Mouse (Mus musculus): Measurements from ENCODE around the gene Dhrs1. TPM values are rescaled to one million over a fixed set of nuclear protein-coding genes. Genes with fewer than 3 reads are reported as not detected.
A peak's percentile ranks its signal among the peaks of the same experiment; 100 is the strongest.
"Not testable (repeated sequence)": the region's sequence is repeated elsewhere in the genome, so short reads cannot be mapped to it uniquely, and the experiment has no call there.

Gene Dhrs1
- polyA plus RNA-seq, 1 experiment from 2014 or later, result 39.4 TPM

GRCm38 (mm10) chr14:55762001-55762821 is 16.7 kb upstream of the Dhrs1 start:
- H3K27me3 ChIP-seq, result peaks cover 61% of the 10 kb centered on the region
- H3K27ac ChIP-seq (replicated peaks), result peak overlapping the region; percentile 70
- H3K9ac ChIP-seq, result peak overlapping the region; percentile 42; the same call in 1 of the 2 replicates
- peak overlapping the region; percentile 79 for H3K4me2 ChIP-seq
- peak overlapping the region; percentile 52 for H3K4me3 ChIP-seq (replicated peaks)
- WGBS (ENCODE audit: insufficient replicate concordance), result 2% methylated on average over 77 of the region's 77 CpGs
- no peaks in the 10 kb centered on the region for H3K9me3 ChIP-seq (replicated peaks)
- H3K4me1 ChIP-seq (replicated peaks), result peaks cover 40% of the 10 kb centered on the region
- H3K36me3 ChIP-seq (replicated peaks), result no peaks in the 10 kb centered on the region
- 0 out of 2 replicates have a peak, but pooled peaks have one; percentile 16 for ATAC-seq (ENCODE audit: insufficient read depth)

DNA sequence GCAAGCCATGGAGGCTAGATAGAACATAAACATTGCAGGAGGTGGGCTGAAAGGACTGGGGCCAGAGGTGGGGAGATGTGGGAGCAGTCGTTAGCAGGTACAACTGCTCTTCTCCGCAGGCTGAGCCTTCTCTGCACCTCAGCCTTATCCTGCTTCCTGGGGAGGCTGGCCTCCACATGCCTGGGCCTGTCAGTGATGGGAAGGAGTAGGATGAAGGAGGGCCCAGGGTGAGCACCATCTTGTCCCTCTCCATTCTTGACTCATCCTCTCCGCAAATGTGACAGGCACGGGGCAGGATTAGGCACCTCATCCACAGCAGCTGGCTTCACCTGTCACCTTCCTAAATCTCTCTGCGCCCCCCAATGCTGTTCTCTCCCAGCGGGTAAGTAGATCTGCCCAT is 15.7 kb upstream of the Dhrs1 start, which contains the start of gene Ltb4r2:
TSS of gene Ltb4r2 (plus strand) at position 266 of the 400 bp plus-strand sequence.
- Histone ChIP-seq H3K4me3 (replicated peaks) (peak within 1 kb of the TSS; percentile 52), H3K4me2 (peak within 1 kb of the TSS; percentile 79), H3K9me3 (replicated peaks) (no peaks in the 10 kb centered on the region), H3K27ac (replicated peaks) (peak within 1 kb of the TSS; percentile 70), H3K4me1 (replicated peaks) (peaks cover 41% of the 10 kb centered on the region), H3K36me3 (replicated peaks) (peaks cover 7% of the 10 kb centered on the region), H3K9ac (peak within 1 kb of the TSS; percentile 42; the same call in 1 of the 2 replicates), H3K27me3 (peaks cover 53% of the 10 kb centered on the region)
- WGBS (ENCODE audit: insufficient replicate concordance), result 76% methylated on average over 6 of the region's 6 CpGs
- no peak for ATAC-seq (ENCODE audit: insufficient read depth)

GRCm38 (mm10) chr14:55760156-55760555 is 14.7 kb upstream of the Dhrs1 start:
- Histone ChIP-seq H3K4me2 (peak overlapping the region; percentile 45), H3K4me1 (replicated peaks) (peaks cover 41% of the 10 kb centered on the region), H3K36me3 (replicated peaks) (peaks cover 17% of the 10 kb centered on the region), H3K27me3 (peaks cover 46% of the 10 kb centered on the region)
- H3K9ac ChIP-seq; ATAC-seq (ENCODE audit: insufficient read depth); H3K9me3 ChIP-seq (replicated peaks); H3K27ac ChIP-seq (replicated peaks); H3K4me3 ChIP-seq (replicated peaks): not testable (repeated sequence)
- 3% methylated on average over 6 of the region's 6 CpGs for WGBS (ENCODE audit: insufficient replicate concordance)

- Histone ChIP-seq H3K4me1 (replicated peaks) (peaks cover 37% of the 10 kb centered on the region), H3K27me3 (peaks cover 28% of the 10 kb centered on the region), H3K4me2 (peak within 1 kb of the TSS; percentile 38), H3K4me3 (replicated peaks) (peak within 1 kb of the TSS; percentile 43), H3K9ac (no peak within 1 kb of the TSS), H3K27ac (replicated peaks) (peak within 1 kb of the TSS; percentile 75), H3K36me3 (replicated peaks) (peaks cover 35% of the 10 kb centered on the region), H3K9me3 (replicated peaks) (no peaks in the 10 kb centered on the region)
- ATAC-seq (ENCODE audit: insufficient read depth), result peak; percentile 41; the same call in 1 of the 2 replicates
- 10% methylated on average over 8 of the region's 8 CpGs for WGBS (ENCODE audit: insufficient replicate concordance)
Observed at GRCm38 (mm10) chr14:55758363-55758784, 12.9 kb upstream of the Dhrs1 start, which contains the start of gene Cideb. Gene Cideb, minus strand, starts transcription at chr14:55758458.

GRCm38 (mm10) chr14:55757566-55757965 is 12.1 kb upstream of the Dhrs1 start:
- 16% methylated on average over 6 of the region's 6 CpGs for WGBS (ENCODE audit: insufficient replicate concordance)
- H3K27me3 ChIP-seq, result peaks cover 20% of the 10 kb centered on the region
- H3K4me1 ChIP-seq (replicated peaks), result peaks cover 31% of the 10 kb centered on the region
- H3K4me2 ChIP-seq, result peak overlapping the region; percentile 38
- ATAC-seq (ENCODE audit: insufficient read depth), result no peak
- H3K9ac ChIP-seq, result no peak overlapping the region
- no peaks in the 10 kb centered on the region for H3K9me3 ChIP-seq (replicated peaks)
- peak overlapping the region; percentile 43 for H3K4me3 ChIP-seq (replicated peaks)
- H3K36me3 ChIP-seq (replicated peaks), result peaks cover 43% of the 10 kb centered on the region
- H3K27ac ChIP-seq (replicated peaks), result peak overlapping the region; percentile 75

DNA sequence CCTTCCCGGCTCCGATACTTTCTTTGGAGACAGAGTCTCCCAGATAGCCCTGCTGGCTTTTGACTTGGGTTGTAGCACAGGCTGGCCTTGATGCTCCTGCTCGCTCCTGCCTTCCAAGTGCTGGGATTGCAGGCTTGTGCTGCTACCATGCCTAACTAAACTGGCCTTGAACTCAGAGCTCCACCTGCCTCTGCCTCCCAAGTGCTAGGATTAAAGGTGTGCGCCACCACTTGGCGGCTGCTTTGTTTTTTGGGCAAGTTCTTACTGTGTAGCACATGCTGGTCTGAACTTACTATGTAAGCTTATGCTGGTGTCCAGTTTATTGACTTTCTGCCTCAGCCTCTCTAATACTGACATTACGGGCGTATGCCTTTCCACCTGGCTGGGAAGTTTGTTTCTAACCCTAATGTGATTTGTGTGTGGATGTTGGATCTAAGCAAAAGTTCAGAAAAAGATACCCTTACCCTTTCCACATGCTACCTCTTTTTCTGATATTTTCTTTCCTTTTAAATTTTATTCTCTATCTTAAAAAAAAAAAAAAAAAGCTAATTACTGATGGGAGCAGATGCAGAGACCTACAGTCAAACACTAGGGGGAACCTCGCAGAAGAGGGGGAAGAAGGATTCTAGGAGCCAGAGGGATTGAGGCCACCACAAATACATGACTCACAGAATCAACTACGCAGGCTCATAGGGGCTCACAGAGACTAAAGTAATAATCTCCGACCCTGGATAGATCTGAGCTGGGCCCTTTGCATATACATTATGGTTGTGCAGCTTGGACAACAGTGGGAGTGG is 1.8 kb upstream of the Dhrs1 start:
- Histone ChIP-seq H3K4me3 (replicated peaks) (peak overlapping the region; percentile 85), H3K27me3 (no peaks in the 10 kb centered on the region), H3K27ac (replicated peaks) (no peak overlapping the region), H3K9me3 (replicated peaks) (no peaks in the 10 kb centered on the region), H3K36me3 (replicated peaks) (peaks cover 43% of the 10 kb centered on the region), H3K9ac (no peak overlapping the region), H3K4me2 (peak overlapping the region; percentile 90), H3K4me1 (replicated peaks) (peaks cover 41% of the 10 kb centered on the region)
- 75% methylated on average over 10 of the region's 10 CpGs for WGBS (ENCODE audit: insufficient replicate concordance)
- ATAC-seq (ENCODE audit: insufficient read depth), result no peak

- Histone ChIP-seq H3K27ac (replicated peaks) (peak overlapping the region; percentile 75), H3K36me3 (replicated peaks) (peaks cover 30% of the 10 kb centered on the region), H3K9me3 (replicated peaks) (no peaks in the 10 kb centered on the region), H3K27me3 (no peaks in the 10 kb centered on the region), H3K4me3 (replicated peaks) (peak overlapping the region; percentile 85), H3K4me2 (peak overlapping the region; percentile 90), H3K9ac (peak overlapping the region; percentile 78), H3K4me1 (replicated peaks) (peaks cover 41% of the 10 kb centered on the region)
- ATAC-seq (ENCODE audit: insufficient read depth), result no peak
- under 1% methylated on average over 31 of the region's 31 CpGs for WGBS (ENCODE audit: insufficient replicate concordance)
Observed at GRCm38 (mm10) chr14:55745861-55746237, 359 bp upstream of the Dhrs1 start.

GRCm38 (mm10) chr14:55743711-55744110 is 1.8 kb downstream of the Dhrs1 start:
- WGBS (ENCODE audit: insufficient replicate concordance), result 17% methylated on average over 10 of the region's 10 CpGs
- Histone ChIP-seq H3K36me3 (replicated peaks) (peaks cover 22% of the 10 kb centered on the region; the same call in 1 of the 2 replicates), H3K9me3 (replicated peaks) (no peaks in the 10 kb centered on the region), H3K27me3 (no peaks in the 10 kb centered on the region), H3K4me2 (peak overlapping the region; percentile 90), H3K27ac (replicated peaks) (0 out of 2 replicates have a peak overlapping the region, but pooled peaks have one; percentile 0), H3K4me3 (replicated peaks) (no peak overlapping the region), H3K9ac (no peak overlapping the region), H3K4me1 (replicated peaks) (peaks cover 41% of the 10 kb centered on the region)
- peak; percentile 40 for ATAC-seq (ENCODE audit: insufficient read depth)

GRCm38 (mm10) chr14:55737086-55737687 is 8.3 kb downstream of the Dhrs1 start:
- no peak overlapping the region for H3K27ac ChIP-seq (replicated peaks)
- no peaks in the 10 kb centered on the region for H3K9me3 ChIP-seq (replicated peaks)
- no peak overlapping the region for H3K4me3 ChIP-seq (replicated peaks)
- ATAC-seq (ENCODE audit: insufficient read depth), result no peak
- peaks cover 14% of the 10 kb centered on the region; the same call in 1 of the 2 replicates for H3K36me3 ChIP-seq (replicated peaks)
- H3K27me3 ChIP-seq, result no peaks in the 10 kb centered on the region; the same call in 1 of the 2 replicates
- H3K9ac ChIP-seq, result no peak overlapping the region
- WGBS (ENCODE audit: insufficient replicate concordance), result 67% methylated on average over 9 of the region's 9 CpGs
- H3K4me2 ChIP-seq, result no peak overlapping the region
- H3K4me1 ChIP-seq (replicated peaks), result no peaks in the 10 kb centered on the region

- Histone ChIP-seq H3K27ac (replicated peaks) (no peak overlapping the region), H3K4me1 (replicated peaks) (no peaks in the 10 kb centered on the region), H3K9me3 (replicated peaks) (no peaks in the 10 kb centered on the region), H3K27me3 (no peaks in the 10 kb centered on the region; the same call in 1 of the 2 replicates), H3K36me3 (replicated peaks) (peaks cover 14% of the 10 kb centered on the region; the same call in 1 of the 2 replicates), H3K9ac (no peak overlapping the region), H3K4me3 (replicated peaks) (no peak overlapping the region), H3K4me2 (no peak overlapping the region)
- ATAC-seq (ENCODE audit: insufficient read depth), result no peak
- 52% methylated on average over 4 of the region's 4 CpGs for whole genome bisulfite sequencing (ENCODE audit: insufficient replicate concordance)
Observed at GRCm38 (mm10) chr14:55735758-55736157, 9.7 kb downstream of the Dhrs1 start.

Data from liver, embryonic 15.5 days (tissue).